Mouse (Mus musculus) layer of hippocampus, adult 6 months (tissue): ENCODE results near the gene Polr3g. TPM values are rescaled to one million over a fixed set of nuclear protein-coding genes. Genes with fewer than 3 reads are reported as not detected.

Source experiments
- long read RNA-seq, 2 experiments: library from polyadenylated mRNA; unstranded; transcript quantifications; one replicate each; pipeline ENCODE4 v2.0.0; 2019 to 2020
- polyA plus RNA-seq: library from polyadenylated mRNA; unstranded; fragments of <200 nt; fragmentation: Nextera tagmentation; gene quantifications from 2 replicates; pipeline ENCODE4 v1.2.3, GENCODE M21; 2021

The Polr3g gene
- polyA plus RNA-seq, result 4.8 and 5.9 TPM in 2 replicates
- long read RNA-seq, experiment 1, partial matches to known transcripts, result 1 of 2 reads
- long read RNA-seq, experiment 1, other reads (novel, unspliced or antisense), result 0 of 2 reads
- long read RNA-seq, experiment 2, transcript Polr3g-201 (8 exons, 3,054 nt), result major isoform, 18 of 20 reads
- long read RNA-seq, experiment 2, partial matches to known transcripts, result 2 of 20 reads
- long read RNA-seq, experiment 2, other reads (novel, unspliced or antisense), result 0 of 20 reads

GRCm38 (mm10) chr13:81710775-81711545 is at the start of gene Polr3g, which contains the start of gene Mblac2:
TSS of gene Polr3g (minus strand) at chr13:81711013.
TSS of gene Mblac2 (plus strand) at chr13:81711341.

GRCm38 (mm10) chr13:81657351-81658052 is 53.3 kb downstream of the Polr3g start, which contains the start of gene Lysmd3:
TSS of gene Lysmd3 (plus strand) at chr13:81657663.

DNA sequence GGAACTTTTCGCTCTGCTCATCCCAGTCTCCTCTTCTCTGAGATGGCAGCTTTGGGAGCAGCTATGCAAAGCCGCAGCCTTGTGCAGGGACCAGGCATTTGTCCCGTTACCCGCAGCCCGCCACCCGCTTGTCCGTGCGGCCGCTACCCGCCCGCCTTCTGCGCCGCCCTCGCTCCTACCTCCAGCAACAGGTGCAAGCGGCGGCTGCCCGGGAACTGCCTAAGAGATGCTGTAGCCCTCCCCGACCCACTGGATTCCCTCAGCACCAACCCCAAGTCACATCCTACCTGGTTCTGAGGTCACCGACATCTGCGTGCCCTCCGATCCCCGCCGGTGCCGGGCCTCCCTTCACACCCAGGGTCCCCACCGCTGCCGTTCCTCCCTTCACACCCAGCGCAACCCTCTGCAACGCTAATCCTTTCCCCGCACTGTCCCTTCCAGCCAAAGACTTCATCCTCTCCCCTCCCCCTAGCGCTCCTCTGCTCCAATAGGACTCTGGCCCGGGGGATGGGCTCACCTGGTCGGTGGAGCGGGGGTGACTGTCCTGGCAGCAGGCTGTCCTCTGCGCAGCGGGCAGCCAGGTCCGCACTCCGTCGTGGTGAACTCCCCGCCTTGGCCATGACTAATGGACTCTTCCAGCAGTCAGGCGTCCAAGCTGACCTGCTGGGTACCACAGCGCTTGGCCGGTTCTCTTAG is 77.9 kb downstream of the Polr3g start, which contains the start of gene Adgrv1:
TSS of gene Adgrv1 (minus strand) at position 435 of the 696 bp plus-strand sequence.

Other genes with a start within 250 kb of the Polr3g start
- gene Adgrv1, start 77.9 kb downstream of the Polr3g start, polyA plus RNA-seq, result 1.8 and 2.0 TPM in 2 replicates
- 7.6 and 9.0 TPM in 2 replicates for gene Lysmd3, start 53.4 kb downstream of the Polr3g start, polyA plus RNA-seq
- gene Mblac2, start 328 bp upstream of the Polr3g start, polyA plus RNA-seq, result 35.9 and 37.8 TPM in 2 replicates
- 129 and 131 TPM in 2 replicates for gene Cetn3, start 72.1 kb upstream of the Polr3g start, polyA plus RNA-seq